Mouse (Mus musculus): ENCODE data around the gene Afg3l1. TPM values are rescaled to one million over a fixed set of nuclear protein-coding genes. Genes with fewer than 3 reads are reported as not detected.
A peak's percentile ranks its signal among the peaks of the same experiment; 100 is the strongest.
"Not testable (repeated sequence)": the region's sequence is repeated elsewhere in the genome, so short reads cannot be mapped to it uniquely, and the experiment has no call there.

The Afg3l1 gene
- polyA plus RNA-seq (2012; rRNA removed), result 10.5 and 16.6 TPM in 2 replicates

- Histone ChIP-seq H3K27ac (ENCODE audit: insufficient read depth, low read depth, low read length) (peak within 1 kb of the TSS; percentile 74), H3K4me1 (ENCODE audit: control insufficient read depth, insufficient read depth, insufficient read length, low read length) (peaks cover 7% of the 10 kb centered on the region; the same call in 1 of the 2 replicates), H3K27me3 (ENCODE audit: control insufficient read depth, insufficient read depth, low read length) (no peaks in the 10 kb centered on the region), H3K4me3 (ENCODE audit: low read depth, low read length) (peak within 1 kb of the TSS; percentile 79), H3K36me3 (ENCODE audit: control insufficient read depth, insufficient read depth, low read length) (peaks cover 6% of the 10 kb centered on the region)
- under 1% methylated on average over 58 of the region's 58 CpGs for whole genome bisulfite sequencing
- TF ChIP-seq CTCF (IDR thresholded peaks at IDR 0.05; ENCODE audit: extremely low read depth, insufficient read length, insufficient replicate concordance, low read depth, low read length), result no peak
- TF ChIP-seq POLR2A (IDR thresholded peaks at IDR 0.05; ENCODE audit: low read depth, low read length), result peak; percentile 41; the same call in 1 of the 2 replicates
These were observed at the start of gene Afg3l1 for GRCm38 (mm10) chr8:123477737-123478258. Afg3l1 (plus strand) TSS chr8:123477903.

- peaks cover 3% of the 10 kb centered on the region; the same call in 1 of the 2 replicates for H3K4me1 ChIP-seq (ENCODE audit: control insufficient read depth, insufficient read depth, insufficient read length, low read length)
- no peak overlapping the region for H3K4me3 ChIP-seq (ENCODE audit: low read depth, low read length)
- no peak overlapping the region for H3K27ac ChIP-seq (ENCODE audit: insufficient read depth, low read depth, low read length)
- H3K27me3 ChIP-seq (ENCODE audit: control insufficient read depth, insufficient read depth, low read length), result no peaks in the 10 kb centered on the region
- no peak for TF ChIP-seq POLR2A (IDR thresholded peaks at IDR 0.05; ENCODE audit: low read depth, low read length)
- TF ChIP-seq CTCF (IDR thresholded peaks at IDR 0.05; ENCODE audit: extremely low read depth, insufficient read length, insufficient replicate concordance, low read depth, low read length), result no peak
- H3K36me3 ChIP-seq (ENCODE audit: control insufficient read depth, insufficient read depth, low read length), result no peaks in the 10 kb centered on the region
- 96% methylated on average over 29 of the region's 29 CpGs for WGBS
These were observed 49.3 kb upstream of the Afg3l1 start for GRCm38 (mm10) chr8:123428343-123428893.

GRCm38 (mm10) chr8:123428939-123429721 lies 48.6 kb upstream of the Afg3l1 start:
- TF ChIP-seq POLR2A (IDR thresholded peaks at IDR 0.05; ENCODE audit: low read depth, low read length) (no peak), CTCF (IDR thresholded peaks at IDR 0.05; ENCODE audit: extremely low read depth, insufficient read length, insufficient replicate concordance, low read depth, low read length) (no peak)
- H3K4me3 ChIP-seq (ENCODE audit: low read depth, low read length), result no peak overlapping the region
- H3K27me3 ChIP-seq (ENCODE audit: control insufficient read depth, insufficient read depth, low read length), result no peaks in the 10 kb centered on the region
- 96% methylated on average over 23 of the region's 23 CpGs for WGBS
- H3K36me3 ChIP-seq (ENCODE audit: control insufficient read depth, insufficient read depth, low read length), result no peaks in the 10 kb centered on the region
- no peaks in the 10 kb centered on the region for H3K4me1 ChIP-seq (ENCODE audit: control insufficient read depth, insufficient read depth, insufficient read length, low read length)
- no peak overlapping the region for H3K27ac ChIP-seq (ENCODE audit: insufficient read depth, low read depth, low read length)

GRCm38 (mm10) chr8:123429722-123430013 lies 48.0 kb upstream of the Afg3l1 start:
- WGBS, result 97% methylated on average over 15 of the region's 15 CpGs
- H3K4me3 ChIP-seq (ENCODE audit: low read depth, low read length); H3K27ac ChIP-seq (ENCODE audit: insufficient read depth, low read depth, low read length); H3K4me1 ChIP-seq (ENCODE audit: control insufficient read depth, insufficient read depth, insufficient read length, low read length); H3K36me3 ChIP-seq (ENCODE audit: control insufficient read depth, insufficient read depth, low read length); H3K27me3 ChIP-seq (ENCODE audit: control insufficient read depth, insufficient read depth, low read length): not testable (repeated sequence)

- 94% methylated on average over 8 of the region's 8 CpGs for WGBS
- H3K4me1 ChIP-seq (ENCODE audit: control insufficient read depth, insufficient read depth, insufficient read length, low read length), result not testable (repeated sequence)
These were observed 46.8 kb upstream of the Afg3l1 start for GRCm38 (mm10) chr8:123430936-123431335.

GRCm38 (mm10) chr8:123431616-123432365 lies 45.9 kb upstream of the Afg3l1 start:
- TF ChIP-seq CTCF (IDR thresholded peaks at IDR 0.05; ENCODE audit: extremely low read depth, insufficient read length, insufficient replicate concordance, low read depth, low read length), result no peak
- TF ChIP-seq POLR2A (IDR thresholded peaks at IDR 0.05; ENCODE audit: low read depth, low read length), result no peak
- no peaks in the 10 kb centered on the region for H3K27me3 ChIP-seq (ENCODE audit: control insufficient read depth, insufficient read depth, low read length)
- H3K36me3 ChIP-seq (ENCODE audit: control insufficient read depth, insufficient read depth, low read length), result no peaks in the 10 kb centered on the region
- no peaks in the 10 kb centered on the region for H3K4me1 ChIP-seq (ENCODE audit: control insufficient read depth, insufficient read depth, insufficient read length, low read length)
- H3K4me3 ChIP-seq (ENCODE audit: low read depth, low read length), result no peak overlapping the region
- 97% methylated on average over 25 of the region's 25 CpGs for WGBS
- H3K27ac ChIP-seq (ENCODE audit: insufficient read depth, low read depth, low read length), result no peak overlapping the region

More at GRCm38 (mm10) chr8:123430936-123431335, 46.8 kb upstream of the Afg3l1 start:
- not testable (repeated sequence) for H3K4me3 ChIP-seq (ENCODE audit: low read depth, low read length); H3K36me3 ChIP-seq (ENCODE audit: control insufficient read depth, insufficient read depth, low read length); H3K27ac ChIP-seq (ENCODE audit: insufficient read depth, low read depth, low read length); H3K27me3 ChIP-seq (ENCODE audit: control insufficient read depth, insufficient read depth, low read length)

- no peak overlapping the region for H3K4me3 ChIP-seq (ENCODE audit: low read depth, low read length)
- no peak overlapping the region for H3K27ac ChIP-seq (ENCODE audit: insufficient read depth, low read depth, low read length)
- no peaks in the 10 kb centered on the region for H3K4me1 ChIP-seq (ENCODE audit: control insufficient read depth, insufficient read depth, insufficient read length, low read length)
- H3K27me3 ChIP-seq (ENCODE audit: control insufficient read depth, insufficient read depth, low read length), result no peaks in the 10 kb centered on the region
- H3K36me3 ChIP-seq (ENCODE audit: control insufficient read depth, insufficient read depth, low read length), result no peaks in the 10 kb centered on the region
- TF ChIP-seq POLR2A (IDR thresholded peaks at IDR 0.05; ENCODE audit: low read depth, low read length) (no peak), CTCF (IDR thresholded peaks at IDR 0.05; ENCODE audit: extremely low read depth, insufficient read length, insufficient replicate concordance, low read depth, low read length) (no peak)
- WGBS, result 95% methylated on average over 16 of the region's 16 CpGs
These were observed 45.3 kb upstream of the Afg3l1 start for GRCm38 (mm10) chr8:123432381-123432780.

- H3K4me1 ChIP-seq (ENCODE audit: control insufficient read depth, insufficient read depth, insufficient read length, low read length); H3K27me3 ChIP-seq (ENCODE audit: control insufficient read depth, insufficient read depth, low read length); H3K4me3 ChIP-seq (ENCODE audit: low read depth, low read length); H3K36me3 ChIP-seq (ENCODE audit: control insufficient read depth, insufficient read depth, low read length); H3K27ac ChIP-seq (ENCODE audit: insufficient read depth, low read depth, low read length): not testable (repeated sequence)
- WGBS, result 98% methylated on average over 47 of the region's 47 CpGs
These were observed 44.3 kb upstream of the Afg3l1 start for GRCm38 (mm10) chr8:123433241-123433974.
